Mouse (Mus musculus) spleen, postnatal 10 days (tissue): ENCODE measurements around the gene Stat2.

Experiments
- DNase-seq, 2 experiments: peaks; one replicate each; pipeline ENCODE4 v3.0.0; 2021 to 2022; ENCODE audit warnings: low spot score in 2 of 2

Gene Stat2

GRCm38 (mm10) chr10:128270287-128270841, at the start of gene Stat2:
Stat2 (plus strand) TSS chr10:128270559.
- peak; percentile 92 to 98 for DNase-seq

- no peak for DNase-seq
These were observed 48.6 kb upstream of the Stat2 start for GRCm38 (mm10) chr10:128221533-128222286.

DNA sequence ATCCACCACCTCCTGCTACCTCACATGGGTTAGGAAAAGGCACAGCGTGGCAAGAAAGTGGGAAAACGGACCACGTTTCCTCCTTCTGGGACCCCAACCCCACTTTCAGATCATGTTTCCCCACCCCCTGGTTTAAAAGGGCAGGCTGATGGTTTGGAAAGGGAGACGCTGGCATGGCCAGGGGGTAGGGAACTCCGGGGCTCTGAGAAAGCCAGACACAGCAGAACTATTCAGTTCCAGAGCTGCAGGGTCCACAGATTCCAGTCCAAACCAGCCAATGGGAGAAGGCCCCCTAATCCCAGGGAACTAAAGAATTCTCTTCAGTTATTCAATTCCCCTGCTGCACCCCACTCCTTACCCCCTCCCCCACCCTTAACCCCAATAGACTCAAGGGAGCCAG, 45.3 kb upstream of the Stat2 start:
- DNase-seq: no peak

- no peak for DNase-seq
These were observed 44.8 kb upstream of the Stat2 start, which contains the start of gene Mip for GRCm38 (mm10) chr10:128225538-128225937. Mip (plus strand) TSS chr10:128225838.

GRCm38 (mm10) chr10:128227592-128227991, 42.8 kb upstream of the Stat2 start:
- DNase-seq: no peak

- DNase-seq: no peak
These were observed 42.4 kb upstream of the Stat2 start for GRCm38 (mm10) chr10:128228009-128228408.

- DNase-seq: no peak
These were observed 39.8 kb upstream of the Stat2 start for GRCm38 (mm10) chr10:128230582-128230981.

- DNase-seq: no peak
These were observed 39.2 kb upstream of the Stat2 start for GRCm38 (mm10) chr10:128231146-128231545.

DNA sequence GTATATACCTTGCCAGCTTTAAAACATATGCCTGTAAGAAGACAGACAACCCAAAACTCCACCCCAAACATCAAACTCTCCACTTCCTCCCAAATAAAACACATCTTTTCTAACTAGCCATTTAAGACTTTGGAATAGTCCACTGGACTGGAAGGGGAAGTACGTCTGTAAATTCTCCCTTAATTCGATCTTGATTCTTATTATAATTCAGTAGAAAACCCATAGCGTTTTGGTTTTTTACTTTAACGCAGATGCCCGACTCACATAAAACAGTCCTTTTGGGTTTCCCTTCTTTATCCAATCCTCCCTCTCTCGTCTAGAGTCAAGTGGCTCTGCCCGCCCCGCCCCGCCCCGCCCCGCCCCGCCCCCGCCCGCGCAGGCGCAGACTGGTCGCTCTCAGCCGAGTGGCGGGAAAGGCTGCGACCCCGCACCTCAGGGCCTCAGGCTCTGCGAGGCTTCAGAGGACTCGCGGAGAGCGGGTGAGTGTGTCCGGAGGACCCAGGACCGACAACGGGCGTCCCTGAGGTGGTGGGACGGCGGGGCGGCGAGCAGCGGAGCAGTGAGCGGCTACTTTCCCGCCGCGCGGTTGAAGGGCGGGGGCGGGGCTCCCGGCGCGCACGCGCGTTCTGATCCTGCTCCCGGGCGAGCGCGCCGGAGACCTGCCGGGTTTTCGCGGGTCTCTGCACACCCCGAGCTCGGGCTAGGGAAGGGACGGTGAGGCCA, 38.5 kb upstream of the Stat2 start, which contains the start of gene Timeless:
Gene Timeless (plus strand): TSS at position 369 of the 723 bp plus-strand sequence.
- DNase-seq: peak; percentile 93 to 99

DNA sequence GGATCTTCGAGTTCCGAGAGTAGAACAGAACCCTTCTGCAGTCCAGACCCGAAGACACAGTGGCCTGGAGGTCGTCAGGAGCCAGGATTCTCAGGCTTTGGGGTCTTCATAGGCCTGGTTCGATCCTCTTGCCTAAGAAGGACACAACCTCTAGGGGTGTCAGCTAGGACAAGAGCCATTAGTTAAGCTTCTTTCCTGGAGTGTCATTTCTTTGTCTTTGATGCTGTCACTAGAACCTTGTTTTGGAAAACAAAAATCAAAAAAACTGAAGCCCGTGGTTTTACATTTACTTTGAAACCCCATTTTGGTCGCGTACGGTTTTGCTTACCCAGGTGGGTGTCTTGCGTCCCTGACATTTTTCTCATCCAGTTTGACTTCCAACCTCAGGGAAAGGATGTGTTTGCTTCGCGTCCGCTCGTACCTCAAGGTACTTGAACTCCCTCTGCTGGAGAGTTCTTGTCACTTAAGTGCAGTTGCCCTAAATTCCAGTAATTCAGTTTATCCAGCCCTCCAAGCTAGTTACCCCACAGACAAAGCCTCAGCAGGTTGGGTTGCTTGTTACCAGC, 37.9 kb upstream of the Stat2 start:
- peak; percentile 60 to 67 for DNase-seq

GRCm38 (mm10) chr10:128236321-128236720, 34.0 kb upstream of the Stat2 start:
- DNase-seq: no peak

DNA sequence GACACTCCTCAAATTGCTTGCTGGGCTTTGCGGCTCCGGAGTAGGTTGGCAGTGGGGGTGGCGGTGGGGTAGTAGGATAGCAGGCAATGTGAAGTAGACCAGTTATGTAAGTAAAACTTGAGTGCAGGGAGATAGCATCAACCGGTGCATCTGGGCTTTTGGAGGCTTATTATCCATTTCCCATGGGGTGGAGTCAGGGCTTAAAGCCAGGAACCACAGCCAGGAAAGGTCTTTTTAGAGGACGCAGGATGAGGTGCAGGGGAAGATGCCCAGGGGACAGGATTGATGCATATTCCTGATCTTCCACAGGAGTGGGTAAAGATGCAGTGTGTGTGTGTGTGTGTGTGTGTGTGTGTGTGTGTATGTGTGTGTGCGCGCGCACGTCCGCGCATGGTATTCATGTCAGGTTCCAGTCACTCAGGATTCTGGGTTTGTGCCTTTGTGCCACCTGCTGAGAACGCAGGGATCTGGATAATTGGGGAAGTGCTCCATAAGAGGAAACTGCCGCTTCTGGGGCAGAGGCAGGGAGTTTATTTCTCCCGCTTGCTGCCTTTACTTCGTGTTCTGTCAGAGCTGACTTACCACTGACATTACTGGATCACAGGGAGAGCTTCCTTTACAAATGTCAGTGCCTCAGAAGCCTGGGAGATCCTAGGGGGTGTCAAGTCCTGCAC, 32.4 kb upstream of the Stat2 start:
- no peak for DNase-seq

DNA sequence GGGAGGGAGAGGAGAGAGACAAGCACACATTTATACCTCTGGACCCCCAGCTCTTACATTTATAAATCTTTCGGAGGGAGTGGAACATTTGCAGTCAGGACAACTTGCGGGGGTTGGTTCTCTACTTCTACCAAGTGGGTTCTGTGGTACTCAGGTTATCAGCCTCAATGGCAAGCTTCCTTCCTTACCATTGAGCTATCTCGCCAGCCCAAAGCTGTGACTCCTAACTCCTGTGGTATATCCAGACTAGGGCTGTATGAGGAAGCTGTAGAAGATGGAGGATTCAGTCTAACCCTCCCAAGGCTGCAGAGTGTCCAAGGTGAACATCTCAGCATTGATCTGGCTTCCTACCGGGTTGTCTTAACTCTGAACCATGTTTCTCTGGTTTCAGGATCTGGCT, 31.2 kb upstream of the Stat2 start:
- no peak for DNase-seq

DNA sequence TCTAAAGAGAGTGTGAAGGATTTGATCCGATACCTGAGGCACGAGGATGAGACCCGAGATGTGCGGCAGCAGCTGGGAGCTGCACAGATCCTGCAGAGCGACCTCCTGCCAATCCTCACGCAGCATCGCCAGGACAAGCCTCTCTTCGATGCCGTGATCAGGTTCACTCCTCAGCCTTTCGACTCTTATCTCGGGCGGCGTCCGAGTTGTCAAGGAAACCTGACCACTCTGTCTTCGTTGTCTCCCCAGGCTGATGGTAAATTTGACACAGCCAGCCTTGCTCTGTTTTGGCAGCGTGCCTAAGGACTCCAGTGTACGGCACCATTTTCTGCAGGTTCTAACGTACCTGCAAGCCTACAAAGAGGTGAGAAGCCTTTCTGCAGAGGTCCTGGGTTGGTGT, 30.2 kb upstream of the Stat2 start:
- DNase-seq: no peak

DNA sequence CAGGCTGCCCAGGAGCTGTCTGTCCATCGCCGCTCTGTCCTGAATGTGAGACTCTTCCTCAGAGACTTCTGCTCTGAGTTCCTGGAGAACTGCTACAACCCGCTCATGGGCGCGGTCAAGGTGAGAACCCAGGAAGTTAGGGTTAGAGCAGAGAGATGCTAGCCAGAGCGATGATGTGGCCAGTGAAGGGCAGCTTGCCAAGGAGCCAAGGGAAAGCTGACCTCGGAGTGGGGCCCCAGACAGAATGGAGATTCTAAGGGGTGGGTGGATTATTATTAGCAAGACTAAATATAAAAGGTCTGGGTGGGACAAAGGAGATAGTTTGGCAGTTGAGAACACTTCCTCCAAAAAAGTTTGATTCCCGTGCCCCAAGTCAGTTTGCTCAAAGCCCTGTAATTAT, 27.1 kb upstream of the Stat2 start:
- DNase-seq: no peak

DNA sequence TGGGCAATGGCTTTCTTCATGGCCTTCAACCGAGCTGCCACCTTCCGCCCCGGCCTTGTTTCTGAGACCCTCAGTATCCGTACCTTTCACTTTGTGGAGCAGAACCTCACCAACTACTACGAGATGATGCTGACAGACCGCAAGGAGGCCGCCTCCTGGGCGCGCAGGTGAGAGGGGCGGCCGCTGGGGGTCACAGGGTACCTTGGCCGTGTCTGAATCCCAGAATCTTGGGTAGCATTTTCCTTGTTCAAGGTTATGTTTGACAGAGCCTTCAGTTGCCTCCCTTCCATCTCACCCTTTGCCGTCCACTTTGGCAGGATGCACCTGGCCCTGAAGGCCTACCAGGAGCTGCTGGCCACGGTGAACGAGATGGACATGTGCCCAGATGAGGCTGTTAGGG, 26.2 kb upstream of the Stat2 start:
- DNase-seq: no peak

GRCm38 (mm10) chr10:128247020-128247732, 23.2 kb upstream of the Stat2 start:
- no peak for DNase-seq

- DNase-seq: no peak
These were observed 19.8 kb upstream of the Stat2 start for GRCm38 (mm10) chr10:128250565-128250964.

GRCm38 (mm10) chr10:128253677-128254255, 16.6 kb upstream of the Stat2 start, which contains the start of gene Apon:
Apon (plus strand) TSS chr10:128254096.
- no peak for DNase-seq

DNA sequence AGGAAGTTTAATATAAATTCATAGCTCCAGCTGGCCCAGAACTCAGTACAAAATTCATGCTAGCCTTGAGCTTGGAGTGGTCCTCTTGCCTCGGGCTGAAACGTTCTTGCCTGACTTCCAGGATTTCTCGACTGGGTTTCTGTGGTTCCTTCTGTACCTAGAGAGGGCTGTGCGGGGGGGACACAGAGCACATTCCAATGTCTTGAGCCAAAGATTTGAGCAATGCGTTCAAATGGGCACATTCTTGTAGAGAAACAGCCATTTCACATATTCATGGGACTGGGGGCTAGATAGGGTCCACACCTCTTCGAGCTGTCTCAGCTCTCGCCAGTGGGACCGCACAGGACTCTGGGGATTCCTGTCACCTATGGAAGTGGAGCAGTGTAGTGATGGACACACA, 14.4 kb upstream of the Stat2 start:
- no peak for DNase-seq

GRCm38 (mm10) chr10:128256328-128256727, 14.0 kb upstream of the Stat2 start:
- no peak for DNase-seq
